Mouse (Mus musculus) left cerebral cortex, postnatal 10 days (tissue): Measurements from ENCODE around the gene Anxa2. TPM values are rescaled to one million over a fixed set of nuclear protein-coding genes. Genes with fewer than 3 reads are reported as not detected.
A peak's percentile ranks its signal among the peaks of the same experiment; 100 is the strongest.

Experiments
- DNase-seq, 2 experiments: peaks; one replicate each; pipeline ENCODE4 v3.0.0; 2021 to 2022; ENCODE audit warnings: low spot score in 2 of 2, mixed read lengths in 1 of 2; ENCODE audit errors: extremely low spot score in 1 of 2
- intact Hi-C: fragments of 180-260 bp; cut with DNase I; formaldehyde crosslinking; loops from one replicate; pipeline ENCODE4 v1.15.1; 2025
- total RNA-seq, 2 experiments: library from RNA; stranded (reverse); gene quantifications; 2 replicates each; pipeline ENCODE4 v1.2.3; 2021

Gene Anxa2
- total RNA-seq, result 10 to 100 TPM; 15.9 to 17.0 TPM

DNA sequence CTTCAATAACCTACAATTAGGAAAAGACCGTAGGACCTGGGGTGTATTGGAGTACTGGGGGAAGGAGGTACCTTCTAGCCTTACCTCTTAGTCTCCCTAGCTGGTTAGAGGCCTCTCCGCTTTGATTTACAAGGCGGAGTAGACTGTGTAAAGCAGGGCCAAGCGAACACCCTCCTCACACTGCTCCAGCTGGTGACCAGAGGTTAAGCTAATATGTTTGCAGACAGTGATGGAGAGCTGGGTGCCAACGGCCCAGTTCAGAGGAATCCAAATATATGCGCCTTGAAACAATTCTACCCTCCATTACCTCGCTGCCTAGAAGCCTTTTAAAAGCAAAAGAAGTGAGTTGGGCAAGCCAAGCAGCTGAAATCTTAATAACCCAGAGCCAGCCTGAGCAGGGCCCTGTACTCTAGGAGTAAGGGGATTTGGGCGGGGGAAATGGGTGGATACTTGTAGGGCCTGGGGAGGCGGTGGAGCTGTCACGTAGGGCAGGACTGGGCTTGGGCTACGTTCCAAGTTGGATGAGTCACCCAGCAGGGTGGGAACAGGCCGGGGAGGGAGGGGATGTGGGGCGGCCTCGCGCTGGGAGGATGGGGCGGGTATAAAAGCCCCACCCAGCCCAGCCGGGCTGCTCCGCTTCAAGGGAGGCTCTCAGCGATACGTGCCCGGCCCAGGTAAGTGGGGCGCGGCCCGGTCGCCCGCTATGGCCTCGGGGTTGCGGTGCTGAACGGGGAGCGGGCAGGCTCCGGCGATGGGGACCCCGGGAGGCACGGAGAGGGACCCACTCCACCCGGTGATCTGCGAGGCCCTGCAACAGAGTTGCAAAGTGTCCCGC lies at the start of gene Anxa2:
TSS of gene Anxa2 (plus strand) at position 555 of the 835 bp plus-strand sequence.
- intact Hi-C loops, result no loop called here
- DNase-seq, result peak; percentile 15 to 92

DNA sequence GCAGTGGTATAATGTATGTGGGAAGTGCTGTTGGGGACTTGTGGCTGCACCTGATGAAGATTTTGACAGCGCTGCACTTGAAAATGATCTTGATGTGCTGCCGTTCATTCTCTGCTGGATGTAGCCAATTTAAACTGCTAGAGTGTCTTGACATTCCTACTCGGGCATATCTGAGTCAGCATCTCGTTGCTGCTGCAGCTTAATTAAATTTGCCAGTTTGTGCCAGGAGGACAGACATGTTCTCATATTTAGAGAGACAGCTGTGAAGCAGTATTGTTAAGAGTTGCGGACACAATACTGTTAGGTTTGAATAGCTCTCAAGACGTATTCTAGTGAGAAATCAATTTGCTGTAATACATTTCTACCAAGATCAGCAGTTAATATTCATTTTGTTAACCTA lies 48.7 kb upstream of the Anxa2 start:
- no peak for DNase-seq
- intact Hi-C loops, result no loop called here

DNA sequence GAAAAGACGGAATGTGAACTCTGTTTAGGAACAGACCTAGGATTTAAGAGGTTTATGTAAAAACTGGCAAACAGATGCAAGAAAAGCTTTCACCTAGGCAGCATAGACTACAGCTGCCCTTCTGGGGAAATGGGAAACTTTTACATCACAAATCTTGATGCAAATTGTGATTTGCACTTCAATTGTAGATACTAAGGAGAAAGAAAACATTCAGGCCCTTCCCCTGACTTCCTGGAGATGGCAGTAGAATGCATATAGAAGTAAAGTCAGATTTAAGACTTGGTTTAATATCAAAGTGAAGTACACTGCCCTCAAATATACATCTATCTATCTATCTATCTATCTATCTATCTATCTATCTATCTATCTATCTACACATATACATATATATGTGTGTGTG lies 33.9 kb upstream of the Anxa2 start:
- DNase-seq, result peak in 1 of 2 experiments; percentile 12
- intact Hi-C loops, result loop anchor here (2.0 kb wide), 1 partner anchor 61 kb away; no protein-coding TSS in a partner anchor

DNA sequence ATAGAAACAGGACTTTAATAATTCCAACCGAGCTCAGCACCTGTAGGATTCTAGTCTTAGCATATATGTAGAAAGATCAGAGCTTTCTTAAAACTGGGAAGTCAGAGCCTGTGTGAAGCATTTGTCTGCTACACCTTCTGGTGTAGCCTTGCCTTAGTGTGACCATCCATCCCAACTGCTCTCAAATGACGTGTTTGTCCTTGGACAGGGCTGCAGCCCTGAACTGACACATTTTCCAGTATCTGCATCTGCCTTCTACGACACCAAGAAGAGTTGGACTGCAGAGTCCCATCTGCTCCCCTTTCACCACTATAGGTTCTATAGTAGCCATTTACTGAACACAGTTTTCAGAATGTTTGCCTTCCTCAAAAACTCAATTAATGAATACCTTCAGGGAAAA lies 22.9 kb upstream of the Anxa2 start:
- DNase-seq, result no peak
- intact Hi-C loops, result no loop called here

DNA sequence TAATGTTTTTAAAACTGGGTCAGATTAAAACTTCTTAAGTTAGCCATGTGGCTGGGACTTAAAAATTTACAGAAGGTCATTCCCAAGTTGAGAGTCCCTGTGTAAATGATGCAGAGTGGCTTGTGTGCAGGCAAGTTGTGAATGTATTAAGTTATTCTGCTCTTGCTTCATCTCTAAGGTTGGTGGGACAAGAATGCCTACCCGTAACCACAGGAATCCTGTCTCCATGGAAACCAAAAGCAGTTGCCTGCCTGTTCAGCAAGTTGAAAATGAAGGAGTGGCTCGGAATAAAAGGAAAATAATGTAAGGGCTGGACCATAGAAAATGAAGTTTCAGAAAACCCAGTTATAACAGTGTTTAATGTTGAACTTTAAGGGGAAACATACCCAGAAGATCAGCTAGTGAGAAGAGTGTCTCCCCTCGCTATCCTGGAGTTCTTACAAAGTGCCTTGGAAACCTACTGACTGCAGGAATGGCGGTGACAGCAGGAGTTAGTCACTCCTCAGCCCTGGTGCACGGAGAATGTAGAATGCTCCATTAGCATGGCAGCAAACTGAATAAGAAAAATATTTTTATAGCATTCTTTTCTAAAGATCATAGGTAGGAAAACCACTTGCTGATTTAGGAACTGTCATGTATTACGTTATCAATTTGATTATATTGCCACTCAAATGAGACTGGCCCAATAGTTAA lies 21.4 kb upstream of the Anxa2 start:
- peak in 1 of 2 experiments; percentile 20 for DNase-seq
- intact Hi-C loops, result no loop called here

DNA sequence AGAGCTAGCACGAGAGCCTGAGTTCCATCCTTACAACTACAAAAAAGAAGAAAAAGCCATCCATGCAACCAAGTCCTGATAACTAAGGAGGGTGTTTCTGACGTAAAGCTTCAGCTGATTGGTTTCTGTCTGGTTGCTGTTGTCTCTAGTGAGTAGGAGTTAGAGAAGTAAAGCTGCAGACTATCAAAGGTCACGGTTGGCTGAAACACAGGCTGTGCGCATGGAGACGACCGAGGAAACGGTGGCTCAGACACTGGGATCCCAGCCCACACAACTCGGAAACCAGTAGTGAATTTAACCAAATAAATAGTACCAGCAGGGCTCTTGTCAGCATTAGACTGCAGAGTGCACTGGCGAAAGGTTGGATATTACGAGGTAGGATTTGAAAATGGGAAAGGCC lies 18.2 kb upstream of the Anxa2 start:
- intact Hi-C loops, result no loop called here
- DNase-seq, result no peak

DNA sequence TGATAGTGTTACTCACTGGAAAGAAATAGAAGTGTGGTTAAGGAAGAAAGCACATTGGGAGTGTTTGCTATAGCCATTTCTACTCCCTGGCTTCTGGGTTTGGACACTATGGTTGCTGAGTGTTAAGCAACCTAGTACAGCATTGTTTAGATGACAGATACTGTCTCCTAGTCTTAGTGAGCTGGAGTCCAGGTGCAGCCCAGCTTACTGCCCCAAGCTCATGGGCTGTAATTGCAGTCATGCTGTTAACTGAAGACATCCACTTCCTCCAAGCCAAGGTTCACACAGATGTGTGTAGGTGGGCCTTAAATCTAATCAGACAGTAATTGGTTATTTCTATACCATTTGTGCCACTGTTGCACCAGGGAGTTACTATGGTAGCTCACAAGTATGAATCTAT lies 17.8 kb upstream of the Anxa2 start:
- intact Hi-C loops, result no loop called here
- no peak for DNase-seq

DNA sequence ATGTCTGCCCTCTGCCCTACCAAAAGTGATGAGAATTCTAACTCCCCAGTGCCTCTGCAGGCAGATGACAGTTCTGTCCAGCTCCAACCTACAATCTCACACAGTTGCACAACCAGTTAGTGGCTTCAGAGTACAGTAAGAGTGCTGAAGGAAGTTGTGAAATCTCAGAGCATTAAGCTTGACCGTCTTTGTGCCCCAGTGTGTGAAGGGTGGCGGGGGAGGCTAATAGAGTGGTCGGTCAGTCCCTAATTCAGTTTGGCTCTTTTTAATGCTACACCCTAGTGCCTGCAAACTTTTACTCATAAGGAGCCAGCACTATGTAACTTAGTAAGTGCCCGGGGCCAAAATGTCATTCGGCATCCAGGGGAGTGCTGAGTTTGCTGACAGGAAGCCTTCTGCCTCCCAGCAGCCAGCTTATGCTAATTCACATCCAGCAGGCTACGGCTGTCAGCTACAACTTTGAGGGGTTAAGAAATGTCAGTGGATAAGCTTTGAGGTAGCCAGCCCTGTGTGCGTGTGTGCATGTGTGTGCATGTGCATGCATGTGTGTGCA lies 13.5 kb upstream of the Anxa2 start:
- intact Hi-C loops, result no loop called here
- no peak for DNase-seq

DNA sequence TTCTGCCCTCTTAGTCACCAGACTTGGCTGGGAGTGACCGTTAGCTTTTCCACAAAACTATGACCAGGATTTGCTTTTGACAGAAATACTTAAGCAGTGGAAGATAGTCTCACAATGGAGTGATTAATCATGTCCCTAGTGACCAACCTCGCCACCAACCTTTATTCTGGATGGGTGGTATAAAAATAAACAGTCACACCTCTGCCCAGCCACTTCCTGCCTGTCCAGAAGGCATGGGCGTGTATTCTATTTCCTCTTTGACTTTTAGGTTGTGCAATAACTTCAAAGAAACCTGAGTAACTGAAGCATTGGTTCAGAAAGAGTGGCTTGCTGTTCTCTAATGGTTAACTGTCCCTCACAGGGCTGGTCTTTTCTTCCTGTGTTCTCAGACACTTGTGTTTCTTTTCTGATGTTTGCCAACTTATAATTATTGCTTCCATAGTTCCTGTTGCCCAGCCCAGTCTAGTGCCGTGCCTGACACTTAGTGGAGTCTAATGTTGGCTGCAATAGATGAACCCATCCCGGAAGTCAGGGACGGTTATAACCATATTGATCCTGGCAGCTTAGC lies 10.9 kb upstream of the Anxa2 start:
- no peak for DNase-seq
- intact Hi-C loops, result no loop called here

DNA sequence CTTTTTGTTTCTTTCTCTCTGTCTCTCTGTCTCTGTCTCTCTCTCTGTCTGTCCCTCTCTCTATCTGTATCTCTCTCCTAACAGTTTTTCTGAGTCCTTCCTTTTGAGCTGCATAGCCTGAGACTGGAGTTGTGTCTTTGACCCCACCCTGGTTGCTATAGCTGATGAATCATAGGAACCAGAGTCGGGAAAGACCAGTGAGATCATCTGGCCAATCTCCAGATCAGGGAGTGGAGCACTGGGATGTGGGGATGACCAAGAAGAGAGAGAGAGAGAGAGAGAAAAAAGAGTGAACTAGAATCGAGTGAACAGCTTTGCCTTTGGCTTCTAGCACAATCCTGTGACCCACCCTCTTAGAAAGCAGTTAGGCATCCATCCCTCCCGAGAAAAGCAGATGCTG lies 10.2 kb upstream of the Anxa2 start:
- no peak for DNase-seq
- intact Hi-C loops, result no loop called here

DNA sequence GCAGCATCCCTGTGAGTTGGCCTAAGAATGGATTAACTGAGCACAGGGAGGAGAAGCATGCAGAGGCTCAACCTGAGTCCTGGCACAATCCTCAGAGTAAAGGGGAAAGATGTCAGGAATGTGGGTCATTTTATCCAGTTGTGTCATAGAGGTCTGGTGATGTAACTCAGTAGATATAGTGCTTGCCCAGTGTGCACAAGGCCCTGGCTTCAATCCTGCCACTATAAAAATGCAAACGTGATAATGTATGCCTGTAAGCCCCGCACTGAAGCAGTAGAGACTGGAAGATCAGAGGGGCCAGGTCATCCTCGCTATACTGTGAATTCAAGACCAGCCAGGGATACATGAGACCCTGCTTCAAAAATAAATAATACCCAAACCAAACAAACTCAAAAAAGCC lies 4.6 kb upstream of the Anxa2 start:
- intact Hi-C loops, result no loop called here
- no peak for DNase-seq

DNA sequence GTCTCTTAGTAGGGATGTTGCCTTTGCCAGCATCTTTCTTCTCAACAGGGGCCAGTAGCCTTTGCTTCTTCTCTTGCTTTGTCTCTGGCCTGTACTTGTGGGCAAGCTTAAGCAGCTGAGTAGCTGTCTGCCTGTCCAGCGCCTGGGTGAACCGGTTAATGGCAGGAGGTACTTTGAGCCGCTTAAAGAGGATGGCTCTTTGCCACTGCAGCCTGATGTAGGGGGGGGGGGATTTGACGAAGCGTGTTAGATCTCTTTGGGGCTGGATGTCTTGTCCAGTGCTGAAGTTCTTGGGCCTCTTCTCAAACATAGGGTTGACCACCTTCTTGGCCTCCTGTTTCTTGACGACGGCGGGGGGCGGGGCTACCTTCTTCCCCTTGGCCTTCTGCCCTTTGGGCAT lies 2.8 kb upstream of the Anxa2 start:
- intact Hi-C loops, result no loop called here
- DNase-seq, result no peak

DNA sequence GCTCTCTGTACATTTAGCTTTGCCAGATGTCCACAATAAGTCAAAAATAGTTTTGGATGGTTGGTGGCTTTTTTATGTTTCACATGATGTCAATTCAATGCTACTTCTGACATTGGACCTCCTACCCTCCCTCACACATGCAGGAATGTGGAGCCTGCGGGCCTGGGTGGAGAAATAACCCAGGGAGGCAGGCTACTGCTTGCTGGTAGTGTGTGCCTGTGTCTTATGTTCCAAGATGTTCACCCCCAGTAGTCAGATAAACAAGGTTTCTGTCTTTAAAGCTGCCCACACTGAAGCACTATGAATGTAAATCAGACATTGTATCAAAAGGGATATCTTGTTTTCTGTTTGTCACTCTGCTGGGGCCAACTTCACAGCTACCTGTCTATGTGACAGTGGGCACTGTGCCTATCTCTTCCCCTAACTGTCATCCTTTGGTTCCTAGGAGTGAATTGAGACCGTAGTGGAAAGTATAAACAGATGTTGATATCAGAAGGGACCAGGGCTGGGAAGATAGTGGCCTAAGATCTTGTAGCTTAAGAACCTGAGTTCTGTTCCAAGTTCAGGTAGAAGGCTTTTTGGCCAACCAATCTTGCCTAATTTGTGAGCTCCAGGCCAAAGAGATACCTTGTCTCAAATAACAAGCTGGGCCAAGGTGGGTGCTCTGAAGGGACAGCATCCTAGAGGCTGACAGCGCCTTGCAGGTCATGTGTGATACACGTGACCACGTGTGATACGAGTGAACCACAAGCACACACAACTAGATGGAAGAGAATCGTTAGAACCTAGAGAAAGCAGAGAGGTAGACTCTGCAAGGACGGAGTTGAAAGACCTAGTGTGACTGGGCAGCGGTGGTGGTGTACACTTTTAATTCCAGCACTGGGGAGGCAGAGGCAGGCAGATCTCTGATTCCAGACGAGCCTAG lies 1.3 kb upstream of the Anxa2 start:
- DNase-seq, result no peak
- intact Hi-C loops, result no loop called here

DNA sequence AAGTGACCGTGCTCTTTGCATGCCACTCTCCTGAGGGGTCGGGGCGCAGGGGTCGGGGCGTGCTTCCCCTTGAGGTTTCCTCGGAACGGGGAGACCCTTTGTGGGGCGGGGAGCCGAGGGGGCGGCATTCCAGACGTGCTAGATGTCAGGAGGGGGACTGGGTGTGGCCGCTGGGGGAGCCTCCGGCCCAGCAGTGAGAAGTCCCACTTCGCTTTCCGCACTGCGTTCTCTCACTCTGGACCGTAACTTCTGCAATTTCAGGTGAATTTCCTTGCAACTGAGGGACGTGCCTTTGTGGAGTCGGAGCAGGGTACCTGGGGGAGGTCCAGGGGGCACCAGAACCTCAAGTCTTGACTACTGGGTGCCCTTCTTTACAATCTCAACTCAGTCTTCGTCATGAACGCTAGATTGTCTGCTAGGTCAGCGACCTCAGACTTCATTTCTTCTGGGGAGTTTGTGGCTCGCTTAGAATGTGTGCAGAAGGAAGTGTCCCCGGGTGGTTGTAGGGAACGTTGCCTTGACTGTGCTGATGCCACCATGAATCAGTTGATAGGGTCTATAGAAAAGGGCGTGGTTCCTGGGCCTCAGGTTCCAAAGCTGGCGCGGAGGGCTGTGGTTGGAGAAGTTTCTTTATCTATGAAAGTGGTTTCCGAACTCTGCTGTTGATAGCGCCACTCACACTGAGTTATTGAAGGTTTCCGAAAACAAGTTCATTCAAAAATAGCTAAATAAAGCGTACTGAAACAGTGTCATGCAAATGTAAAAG lies 664 bp downstream of the Anxa2 start:
- intact Hi-C loops, result no loop called here

DNA sequence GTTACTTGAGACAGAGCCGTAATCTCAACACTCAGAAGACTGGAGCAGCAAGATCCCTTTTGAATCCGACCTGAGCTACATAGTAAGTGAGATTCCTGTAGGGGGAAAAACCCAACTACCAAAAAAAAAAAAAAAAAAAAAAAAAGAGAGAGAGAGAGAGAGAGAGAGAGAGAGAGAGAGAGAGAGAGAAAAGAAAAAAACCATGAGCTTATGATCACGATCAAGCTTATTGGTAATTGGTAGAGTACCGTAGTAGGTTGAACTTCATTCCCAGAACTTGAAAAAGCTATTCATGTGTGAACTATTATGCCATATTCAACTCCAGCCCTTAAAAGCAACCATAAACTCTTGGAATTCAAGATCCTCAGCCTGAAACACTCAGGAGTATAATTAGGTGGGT lies 1.3 kb downstream of the Anxa2 start:
- intact Hi-C loops, result no loop called here
- no peak for DNase-seq

More for the DNA sequence above, 664 bp downstream of the Anxa2 start:
- peak in 1 of 2 experiments; percentile 45 for DNase-seq

DNA sequence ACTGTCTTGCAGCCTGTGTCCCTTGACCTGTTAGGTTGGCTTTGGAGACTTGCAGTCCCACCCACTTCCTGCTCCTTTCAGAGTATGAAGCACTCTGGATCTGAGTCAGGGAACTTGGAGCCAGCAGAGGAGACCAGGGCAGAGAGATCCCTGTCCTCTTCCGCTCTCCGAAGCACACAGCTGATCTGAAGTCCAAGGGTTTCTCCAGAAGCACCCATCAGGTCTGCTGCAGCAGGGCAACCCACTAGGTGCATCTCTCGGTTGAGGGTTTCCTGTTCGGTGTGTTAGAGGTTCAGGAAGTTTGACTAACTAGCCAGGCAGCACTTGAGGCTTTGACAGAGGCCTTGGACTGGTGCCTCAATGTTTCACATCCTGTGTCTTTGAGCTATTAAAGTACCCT lies 2.0 kb downstream of the Anxa2 start:
- no peak for DNase-seq
- intact Hi-C loops, result no loop called here

DNA sequence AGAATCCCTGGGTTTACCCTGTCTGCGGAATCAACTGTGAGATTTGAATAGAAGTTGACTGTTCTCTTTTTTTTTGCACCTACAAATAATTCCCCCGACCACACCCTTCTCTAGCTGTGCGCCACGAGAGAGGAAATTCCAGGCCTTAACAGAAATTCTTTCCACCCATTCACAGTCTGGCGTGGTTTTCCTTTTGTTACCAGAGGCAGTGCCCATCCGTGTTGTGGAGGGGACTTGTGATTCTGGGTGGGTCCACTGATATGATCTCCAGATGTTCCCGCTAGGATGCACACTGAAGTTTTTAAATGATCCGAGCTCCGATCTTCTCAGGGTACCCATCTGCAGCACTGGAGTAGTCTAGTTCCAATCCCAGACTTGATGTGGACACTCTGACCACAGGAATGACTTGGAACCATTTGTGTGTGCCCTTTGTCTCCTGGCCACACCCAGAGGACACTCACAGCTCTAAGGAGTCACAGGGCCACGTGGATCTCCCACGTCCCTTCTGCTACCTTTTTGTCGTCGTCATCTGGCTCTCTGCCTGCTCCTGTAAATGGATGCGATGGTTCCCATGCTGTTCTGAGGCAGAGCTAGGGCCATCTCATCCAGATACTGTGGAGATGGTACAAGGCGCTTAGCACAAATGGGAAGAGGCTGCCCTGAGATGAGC lies 3.1 kb downstream of the Anxa2 start:
- intact Hi-C loops, result no loop called here
- no peak for DNase-seq

DNA sequence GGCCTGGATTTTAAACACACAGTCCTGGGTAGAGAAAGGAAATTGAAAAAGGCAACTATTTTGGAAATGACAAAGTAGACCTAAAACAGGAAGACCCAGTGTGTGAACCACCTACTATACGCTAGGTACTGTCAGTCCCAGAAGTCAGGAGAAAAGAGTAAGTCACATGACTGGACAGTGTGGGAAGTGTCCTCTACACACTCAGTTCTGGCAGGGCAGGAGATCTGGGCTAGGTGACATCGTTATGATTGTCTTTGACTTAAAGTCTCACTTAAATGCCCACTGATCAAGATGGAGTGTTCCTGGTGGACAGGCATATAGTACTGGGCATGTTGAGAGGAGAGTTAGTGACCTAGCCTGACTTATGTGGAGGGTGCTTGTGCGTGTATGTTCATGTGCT lies 3.7 kb downstream of the Anxa2 start:
- intact Hi-C loops, result no loop called here

More for the DNA sequence above, 3.7 kb downstream of the Anxa2 start:
- DNase-seq, result no peak
